Mouse (Mus musculus) lung, postnatal 0 days (tissue): ENCODE measurements around the gene Poglut1.

Source experiments
- CTCF ChIP-seq: IDR thresholded peaks from 2 replicates; pipeline ENCODE4 v1.5.1; 2016; ENCODE audit warnings: antibody characterized with exemption, mild to moderate bottlenecking
- EP300 ChIP-seq: IDR thresholded peaks from 2 replicates; pipeline ENCODE4 v1.6.1; 2016; ENCODE audit warnings: antibody characterized with exemption, mild to moderate bottlenecking, control low read depth

- no peak for TF ChIP-seq CTCF
- no peak for TF ChIP-seq EP300
Measured at GRCm38 (mm10) chr16:38475681-38476311, 74.3 kb downstream of the Poglut1 start.
